11 mouse cellular contexts compared by ENCODE assay signal in the genomic region with DNA sequence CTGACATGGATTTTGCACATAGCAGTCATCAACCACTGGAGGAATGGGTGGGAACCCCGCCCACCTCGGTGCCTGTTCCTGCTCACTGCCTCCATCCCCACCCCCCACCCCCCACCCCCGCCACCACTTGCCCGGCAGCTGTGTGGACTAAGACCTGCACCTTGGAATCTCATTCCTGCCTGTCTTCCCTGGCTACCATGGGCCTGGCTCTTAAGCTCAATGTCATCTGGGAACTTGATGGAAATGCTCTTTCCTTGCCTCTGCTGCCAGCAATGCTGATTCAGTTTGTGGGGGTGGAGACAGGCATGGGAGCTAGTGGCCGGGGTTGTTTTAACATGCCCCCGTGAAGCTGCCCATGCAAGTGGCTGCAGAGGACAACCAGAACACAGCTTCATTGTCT. TPM values are rescaled to one million over a fixed set of nuclear protein-coding genes. Genes with fewer than 3 reads are reported as not detected.
A peak's percentile ranks its signal among the peaks of the same experiment; 100 is the strongest.
DNase-seq lines count a peak whose midpoint lies in the region; ATAC-seq lines count a peak whose summit lies in the region.
"Had no signal": no experiment of that assay in that cellular context is flagged by ENCODE, and none has a peak within 500 bp of the region (broad histone marks: within the 10 kb centered on the region; RNA-seq: fewer than 3 reads in every experiment).

No protein-coding gene starts in this region.

- 27% methylated on average over 6 of the region's 6 CpGs for WGBS in heart, embryonic 16.5 days
- 20% methylated on average over 6 of the region's 6 CpGs for WGBS in intestine, embryonic 14.5 days
- 20% methylated on average over 6 of the region's 6 CpGs for WGBS in limb, embryonic 13.5 days

- no peak overlapping the region for H3K4me2 ChIP-seq in heart, embryonic 16.5 days (ENCODE audit: low read depth, low read length)
- peak overlapping the region; percentile 5; the same call in 1 of the 2 replicates for H3K4me2 ChIP-seq in intestine, embryonic 14.5 days (ENCODE audit: low read length)
- peak overlapping the region; percentile 14; the same call in 1 of the 2 replicates for H3K4me2 ChIP-seq in limb, embryonic 13.5 days (replicated peaks)
- H3K4me2 ChIP-seq: limb, embryonic 15.5 days had no signal

- H3K4me3 ChIP-seq in heart, embryonic 16.5 days (ENCODE audit: low read length), result no peak overlapping the region
- no peak overlapping the region for H3K4me3 ChIP-seq in intestine, embryonic 14.5 days (ENCODE audit: low read depth, low read length)
- H3K4me3 ChIP-seq in limb, embryonic 13.5 days, result no peak overlapping the region
- H3K4me3 ChIP-seq: limb, embryonic 15.5 days had no signal

- intact Hi-C loops in heart, postnatal 10 days (cut with DNase I), result no loop called here

- H3K36me3 ChIP-seq in heart, embryonic 16.5 days (ENCODE audit: control insufficient read depth, insufficient read depth), result no peaks in the 10 kb centered on the region
- H3K36me3 ChIP-seq in intestine, embryonic 14.5 days (ENCODE audit: control insufficient read depth, insufficient read depth, low read length), result no peaks in the 10 kb centered on the region
- H3K36me3 ChIP-seq in limb, embryonic 13.5 days, result no peaks in the 10 kb centered on the region
- H3K36me3 ChIP-seq: limb, embryonic 15.5 days had no signal

- no peaks in the 10 kb centered on the region for H3K27me3 ChIP-seq in heart, embryonic 16.5 days (ENCODE audit: control insufficient read depth, insufficient read depth, low read length)
- H3K27me3 ChIP-seq in intestine, embryonic 14.5 days (replicated peaks; ENCODE audit: control insufficient read depth, insufficient read depth, low read length), result no peaks in the 10 kb centered on the region
- no peaks in the 10 kb centered on the region for H3K27me3 ChIP-seq in limb, embryonic 13.5 days
- H3K27me3 ChIP-seq: limb, embryonic 15.5 days; Patski had no signal

- peaks cover 16% of the 10 kb centered on the region for H3K4me1 ChIP-seq in heart, embryonic 16.5 days (ENCODE audit: control insufficient read depth, insufficient read depth, low read length)
- peaks cover 9% of the 10 kb centered on the region for H3K4me1 ChIP-seq in intestine, embryonic 14.5 days (replicated peaks; ENCODE audit: control insufficient read depth, insufficient read depth, low read length)
- peaks cover 8% of the 10 kb centered on the region for H3K4me1 ChIP-seq in limb, embryonic 13.5 days

- ATAC-seq in heart, embryonic 16.5 days (replicated peaks; ENCODE audit: extremely low read depth, insufficient read depth, low FRiP score), result no peak
- ATAC-seq in intestine, embryonic 14.5 days (replicated peaks; ENCODE audit: low FRiP score, low TSS enrichment, low read depth), result no peak
- no peak for ATAC-seq in limb, embryonic 13.5 days (ENCODE audit: low FRiP score, low read depth)
- ATAC-seq: Patski had no signal

- no peaks in the 10 kb centered on the region for H3K9me3 ChIP-seq in heart, embryonic 16.5 days (replicated peaks; ENCODE audit: control insufficient read depth, low read length)
- 0 out of 2 replicates have a peak, but pooled peaks cover 6% of the 10 kb centered on the region for H3K9me3 ChIP-seq in intestine, embryonic 14.5 days (ENCODE audit: control insufficient read depth, low read length)
- no peaks in the 10 kb centered on the region; the same call in 1 of the 2 replicates for H3K9me3 ChIP-seq in limb, embryonic 13.5 days
- H3K9me3 ChIP-seq: limb, embryonic 15.5 days had no signal

- H3K27ac ChIP-seq in heart, embryonic 16.5 days (ENCODE audit: low read length), result 0 out of 2 replicates have a peak overlapping the region, but pooled peaks have one; percentile 19
- H3K27ac ChIP-seq in intestine, embryonic 14.5 days (ENCODE audit: low read depth), result no peak overlapping the region
- no peak overlapping the region for H3K27ac ChIP-seq in limb, embryonic 13.5 days
- H3K27ac ChIP-seq: limb, embryonic 15.5 days had no signal

- no peak overlapping the region for H3K9ac ChIP-seq in heart, embryonic 16.5 days (ENCODE audit: low read length)
- H3K9ac ChIP-seq in intestine, embryonic 14.5 days (ENCODE audit: low read length), result no peak overlapping the region
- no peak overlapping the region for H3K9ac ChIP-seq in limb, embryonic 13.5 days
- H3K9ac ChIP-seq: limb, embryonic 15.5 days had no signal

- no peak for DNase-seq in heart, postnatal 10 days
- DNase-seq in MN1 (ENCODE audit: low spot score), result peak; percentile 32
- DNase-seq in intestine, embryonic 14.5 days (ENCODE audit: low spot score), result no peak
- DNase-seq in spleen, postnatal 14 days (ENCODE audit: low spot score in 2 of 2), result no peak
- no peak for DNase-seq in cerebellum, postnatal 25 days
- DNase-seq in right cerebral cortex, postnatal 14 days, result no peak
- DNase-seq: cerebellum, adult 11 months had no signal

RNA-seq across cellular contexts. Expression of a gene that starts 17.3 kb away (rescaled TPM):
- polyA plus RNA-seq in heart, embryonic 16.5 days (2015; fragmentation: Nextera tagmentation; extraction: Ambion mirVana), result 8.7 and 10.1 TPM in 2 replicates
- 1 to 10 TPM; 9.1 to 9.9 TPM for total RNA-seq in heart, postnatal 10 days (2021)
- 58.1 and 60.4 TPM in 2 replicates for polyA plus RNA-seq in intestine, embryonic 14.5 days (2014; fragmentation: Nextera tagmentation; extraction: Ambion mirVana)
- polyA plus RNA-seq in limb, embryonic 13.5 days (2015; fragmentation: Nextera tagmentation; extraction: Ambion mirVana), result 19.7 and 20.9 TPM in 2 replicates
